Mouse (Mus musculus) olfactory bulb, adult 2 months (tissue): ENCODE data around the gene 4921504E06Rik.

ENCODE experiments used
- CTCF ChIP-seq: fragments of 200-500 bp; IDR thresholded peaks from 2 replicates; pipeline ENCODE4 v1.5.1; 2012; ENCODE audit warnings: low read depth, mild to moderate bottlenecking, low read length, moderate library complexity; ENCODE audit not compliant: insufficient read depth
- POLR2A ChIP-seq: fragments of 200-500 bp; IDR thresholded peaks from 2 replicates; pipeline ENCODE4 v1.6.1; 2012; ENCODE audit warnings: mild to moderate bottlenecking, low read depth, low read length, moderate library complexity; ENCODE audit not compliant: insufficient read depth

- TF ChIP-seq CTCF: no peak
- TF ChIP-seq POLR2A: no peak
These were observed 24.3 kb downstream of the 4921504E06Rik start for GRCm38 (mm10) chr2:19529428-19529827.
